Mouse (Mus musculus): ENCODE measurements around the gene Col18a1.

- TF ChIP-seq CTCF (IDR thresholded peaks at IDR 0.05; ENCODE audit: extremely low read depth, insufficient read length, insufficient replicate concordance, low read depth, low read length) (no peak), POLR2A (IDR thresholded peaks at IDR 0.05; ENCODE audit: low read depth, low read length) (no peak)
Measured at GRCm38 (mm10) chr10:77099777-77100176, 66.6 kb downstream of the Col18a1 start.

All from small intestine, adult 2 months (tissue).